In genomic region chr2:67535347-67535746, GRCm38 (mm10) we compare ENCODE assay signal across 26 mouse cellular contexts. TPM values are rescaled to one million over a fixed set of nuclear protein-coding genes. Genes with fewer than 3 reads are reported as not detected.
DNase-seq lines count a peak whose midpoint lies in the region; ATAC-seq and TF ChIP-seq lines count a peak whose summit lies in the region.
"Had no signal": no experiment of that assay in that cellular context is flagged by ENCODE, and none has a peak within 500 bp of the region (broad histone marks: within the 10 kb centered on the region; RNA-seq: fewer than 3 reads in every experiment).

No protein-coding gene starts in this region.

- no peak for DNase-seq in cerebellum, adult 2 months
- no peak for DNase-seq in cerebellum, adult 8-10 months
- peak; percentile 4 for DNase-seq in heart, adult 11 months
- no peak for DNase-seq in heart, postnatal 14 days
- no peak for DNase-seq in layer of hippocampus, adult 2 months (ENCODE audit: low spot score in 2 of 2)
- DNase-seq in layer of hippocampus, adult 8-10 months (ENCODE audit: low spot score in 2 of 2): no peak
- peak; percentile 8 for DNase-seq in NIH3T3 (ENCODE audit: low read depth)
- DNase-seq: adrenal gland, postnatal 14 days; cerebellum, postnatal 36 days; kidney, adult 8-10 months; kidney, postnatal 36 days; layer of hippocampus, adult 9-11 months; left cerebral cortex, postnatal 4 days; lung, adult 18-20 months; retina, postnatal 1 day; right cerebral cortex, postnatal 25 days; spleen, adult 18-20 months; thymus, postnatal 14 days had no signal

- H3K27me3 ChIP-seq in cerebellum, adult 2 months (ENCODE audit: control insufficient read depth, insufficient read depth, low read length): no peaks in the 10 kb centered on the region
- H3K27me3 ChIP-seq in hindbrain, embryonic 16.5 days (replicated peaks; ENCODE audit: control insufficient read depth, insufficient read depth, low read length): no peaks in the 10 kb centered on the region
- H3K27me3 ChIP-seq: forebrain, embryonic 15.5 days; hindbrain, embryonic 12.5 days; limb, embryonic 15.5 days; midbrain, embryonic 13.5 days; neural tube, embryonic 12.5 days had no signal

- 87% methylated on average over 2 of the region's 2 CpGs for WGBS in cerebellum, adult 2 months
- 93% methylated on average over 2 of the region's 2 CpGs for WGBS in hindbrain, embryonic 16.5 days

- no peaks in the 10 kb centered on the region for H3K9me3 ChIP-seq in hindbrain, embryonic 16.5 days (ENCODE audit: control insufficient read depth, low read length)
- H3K9me3 ChIP-seq: forebrain, embryonic 15.5 days; heart, embryonic 10.5 days; hindbrain, embryonic 12.5 days; limb, embryonic 15.5 days; midbrain, embryonic 13.5 days; neural tube, embryonic 12.5 days had no signal

- no peak overlapping the region for H3K9ac ChIP-seq in hindbrain, embryonic 16.5 days (ENCODE audit: low read depth, low read length)
- H3K9ac ChIP-seq: forebrain, embryonic 15.5 days; hindbrain, embryonic 12.5 days; limb, embryonic 15.5 days; midbrain, embryonic 13.5 days; neural tube, embryonic 12.5 days had no signal

- peak; percentile 22; the same call in 1 of the 2 replicates for TF ChIP-seq CTCF in cerebellum, adult 2 months (IDR thresholded peaks at IDR 0.05; ENCODE audit: borderline replicate concordance, insufficient read depth, low read depth, low read length)
- TF ChIP-seq CTCF in layer of hippocampus, adult 2 months (conservative IDR thresholded peaks at IDR 0.05): peak; percentile 74

- no peak overlapping the region for H3K27ac ChIP-seq in cerebellum, adult 2 months (ENCODE audit: insufficient read depth, low read length)
- no peak overlapping the region for H3K27ac ChIP-seq in layer of hippocampus, adult 2 months
- no peak overlapping the region for H3K27ac ChIP-seq in hindbrain, embryonic 16.5 days (ENCODE audit: low read depth, low read length)
- H3K27ac ChIP-seq: forebrain, embryonic 15.5 days; heart, embryonic 10.5 days; hindbrain, embryonic 12.5 days; limb, embryonic 15.5 days; midbrain, embryonic 13.5 days; neural tube, embryonic 12.5 days had no signal

- H3K36me3 ChIP-seq in hindbrain, embryonic 16.5 days (ENCODE audit: control insufficient read depth, insufficient read depth, low read length): no peaks in the 10 kb centered on the region
- H3K36me3 ChIP-seq: forebrain, embryonic 15.5 days; heart, embryonic 10.5 days; hindbrain, embryonic 12.5 days; limb, embryonic 15.5 days; midbrain, embryonic 13.5 days; neural tube, embryonic 12.5 days had no signal

- ATAC-seq in hindbrain, embryonic 16.5 days: no peak
- ATAC-seq: forebrain, embryonic 15.5 days; midbrain, embryonic 13.5 days had no signal

- no peak for TF ChIP-seq POLR2A in cerebellum, adult 2 months (IDR thresholded peaks at IDR 0.05; ENCODE audit: borderline replicate concordance, insufficient read depth, low read length)

- H3K4me2 ChIP-seq in hindbrain, embryonic 16.5 days (ENCODE audit: low read length): no peak overlapping the region
- H3K4me2 ChIP-seq: forebrain, embryonic 15.5 days; hindbrain, embryonic 12.5 days; limb, embryonic 15.5 days; midbrain, embryonic 13.5 days; neural tube, embryonic 12.5 days had no signal

- H3K4me3 ChIP-seq in cerebellum, adult 2 months (replicated peaks; ENCODE audit: insufficient read depth, low read depth, low read length): no peak overlapping the region
- no peak overlapping the region for H3K4me3 ChIP-seq in layer of hippocampus, adult 2 months
- H3K4me3 ChIP-seq in hindbrain, embryonic 16.5 days (ENCODE audit: low read length): no peak overlapping the region
- H3K4me3 ChIP-seq: forebrain, embryonic 15.5 days; heart, embryonic 10.5 days; hindbrain, embryonic 12.5 days; limb, embryonic 15.5 days; midbrain, embryonic 13.5 days; neural tube, embryonic 12.5 days had no signal

- H3K4me1 ChIP-seq in cerebellum, adult 2 months (ENCODE audit: control insufficient read depth, insufficient read depth, low read length): 0 out of 2 replicates have a peak, but pooled peaks cover 2% of the 10 kb centered on the region
- H3K4me1 ChIP-seq in hindbrain, embryonic 16.5 days (ENCODE audit: control insufficient read depth, insufficient read depth, low read depth, low read length): no peaks in the 10 kb centered on the region
- H3K4me1 ChIP-seq: forebrain, embryonic 15.5 days; hindbrain, embryonic 12.5 days; limb, embryonic 15.5 days; midbrain, embryonic 13.5 days; neural tube, embryonic 12.5 days had no signal

- intact Hi-C loops in heart, postnatal 14 days (cut with DNase I): loop anchor here (10.0 kb wide), 1 partner anchor 809 kb away; no protein-coding TSS in a partner anchor

RNA-seq across cellular contexts. Expression of gene B3galt1, which starts 30.3 kb away (rescaled TPM):
- polyA plus RNA-seq in cerebellum, adult 2 months (2012; rRNA removed): 16.3 and 18.9 TPM in 2 replicates
- 1 to 10 TPM; 2.8 to 4.6 TPM for total RNA-seq in heart, postnatal 14 days (2021)
- 10 to 100 TPM; 79.7 to 80.5 TPM for total RNA-seq in layer of hippocampus, adult 2 months (2021)
- total RNA-seq in layer of hippocampus, adult 8-10 months (2022): 10 to 100 TPM; 64.0 to 87.7 (median 74.8) TPM
- polyA plus RNA-seq in hindbrain, embryonic 16.5 days (2015; fragmentation: Nextera tagmentation; extraction: Ambion mirVana): 54.7 and 56.1 TPM in 2 replicates
- total RNA-seq: megakaryocyte, adult 5-6 weeks had no signal

Comparison
In these comparisons a context has a peak if more than half of its experiments do, and no peak if none do; other contexts are left out.
1. DNase-seq: peak in heart, adult 11 months (single experiment) and NIH3T3 (single experiment); none in cerebellum, adult 2 months (0 of 2), cerebellum, adult 8-10 months (single experiment), heart, postnatal 14 days (0 of 2), layer of hippocampus, adult 2 months (0 of 2) and layer of hippocampus, adult 8-10 months (0 of 2).
2. RNA of gene B3galt1, which starts 30.3 kb away (total RNA-seq): 64.0 to 87.7 TPM in layer of hippocampus, adult 8-10 months and 79.7 to 80.5 TPM in layer of hippocampus, adult 2 months; 2.8 to 4.6 TPM in heart, postnatal 14 days; every median in the first group is over 10 times any median in the second.